Comparison of ENCODE assay signal across 23 mouse cellular contexts in the genomic region with DNA sequence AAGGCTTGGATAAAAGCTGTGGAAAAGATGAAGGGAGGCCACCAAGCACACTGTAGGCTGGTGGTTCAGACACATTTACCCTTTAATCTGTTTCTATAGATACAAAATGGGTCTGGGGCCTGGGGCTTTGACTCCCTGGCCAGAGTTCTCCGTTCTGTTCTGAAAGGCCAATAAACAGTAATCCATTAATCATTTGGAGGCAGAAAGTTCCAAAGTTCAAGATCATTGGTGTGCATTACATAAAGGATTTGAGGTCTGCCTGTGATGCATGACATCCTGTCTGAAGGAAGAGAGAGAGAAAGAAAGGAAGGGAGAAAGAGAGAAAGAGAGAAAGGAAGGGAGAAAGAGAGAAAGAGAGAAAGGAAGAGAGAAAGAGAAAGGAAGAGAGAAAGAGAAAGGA. TPM values are rescaled to one million over a fixed set of nuclear protein-coding genes. Genes with fewer than 3 reads are reported as not detected.
"Had no signal": no experiment of that assay in that cellular context is flagged by ENCODE, and none has a peak within 500 bp of the region (broad histone marks: within the 10 kb centered on the region; RNA-seq: fewer than 3 reads in every experiment).

No protein-coding gene starts in this region.

- ATAC-seq: hindbrain, embryonic 16.5 days; intestine, embryonic 15.5 days; liver, postnatal 0 days; lung, postnatal 0 days; midbrain, embryonic 15.5 days had no signal

- DNase-seq: layer of hippocampus, adult 9-11 months; liver, postnatal 0 days; lung, embryonic 14.5 days; retina, postnatal 1 day; right cerebral cortex, postnatal 25 days; spleen, adult 18-20 months; thymus, postnatal 25 days had no signal

- H3K36me3 ChIP-seq: intestine, embryonic 15.5 days; limb, embryonic 10.5 days; limb, embryonic 13.5 days; midbrain, embryonic 12.5 days; midbrain, embryonic 15.5 days; neural tube, embryonic 12.5 days; neural tube, embryonic 15.5 days; stomach, embryonic 15.5 days had no signal

- H3K9me3 ChIP-seq: intestine, embryonic 15.5 days; limb, embryonic 10.5 days; limb, embryonic 13.5 days; midbrain, embryonic 12.5 days; midbrain, embryonic 15.5 days; neural tube, embryonic 12.5 days; neural tube, embryonic 15.5 days; stomach, embryonic 15.5 days had no signal

- H3K27ac ChIP-seq: intestine, embryonic 15.5 days; layer of hippocampus, adult 2 months; limb, embryonic 10.5 days; limb, embryonic 13.5 days; liver, embryonic 14.5 days; macrophage; midbrain, embryonic 12.5 days; midbrain, embryonic 15.5 days; neural tube, embryonic 12.5 days; neural tube, embryonic 15.5 days; stomach, embryonic 15.5 days had no signal

- H3K9ac ChIP-seq: intestine, embryonic 15.5 days; limb, embryonic 13.5 days; liver, embryonic 14.5 days; liver, postnatal 0 days; lung, embryonic 14.5 days; midbrain, embryonic 12.5 days; midbrain, embryonic 15.5 days; neural tube, embryonic 12.5 days; neural tube, embryonic 15.5 days; stomach, embryonic 15.5 days had no signal

- H3K27me3 ChIP-seq: intestine, embryonic 15.5 days; limb, embryonic 13.5 days; midbrain, embryonic 12.5 days; midbrain, embryonic 15.5 days; neural tube, embryonic 12.5 days; neural tube, embryonic 15.5 days; stomach, embryonic 15.5 days had no signal

- H3K4me2 ChIP-seq: intestine, embryonic 15.5 days; limb, embryonic 13.5 days; liver, embryonic 11.5 days; lung, embryonic 14.5 days; midbrain, embryonic 12.5 days; midbrain, embryonic 15.5 days; neural tube, embryonic 12.5 days; neural tube, embryonic 15.5 days; stomach, embryonic 15.5 days had no signal

- H3K4me1 ChIP-seq: intestine, embryonic 15.5 days; limb, embryonic 10.5 days; limb, embryonic 13.5 days; midbrain, embryonic 12.5 days; midbrain, embryonic 15.5 days; neural tube, embryonic 12.5 days; neural tube, embryonic 15.5 days; stomach, embryonic 15.5 days had no signal

- H3K4me3 ChIP-seq: intestine, embryonic 15.5 days; layer of hippocampus, adult 2 months; limb, embryonic 10.5 days; limb, embryonic 13.5 days; midbrain, embryonic 12.5 days; midbrain, embryonic 15.5 days; neural tube, embryonic 12.5 days; neural tube, embryonic 15.5 days; stomach, embryonic 15.5 days had no signal

RNA-seq across cellular contexts. Expression of a gene that starts 2.5 kb away (rescaled TPM):
- polyA plus RNA-seq: hindbrain, embryonic 16.5 days; intestine, embryonic 15.5 days; large intestine, adult 2 months; limb, embryonic 10.5 days; limb, embryonic 13.5 days; liver, embryonic 11.5 days; liver, postnatal 0 days; lung, embryonic 14.5 days; lung, postnatal 0 days; macrophage; midbrain, embryonic 12.5 days; midbrain, embryonic 15.5 days; neural tube, embryonic 12.5 days; neural tube, embryonic 15.5 days; stomach, embryonic 15.5 days; thymus, postnatal 0 days had no signal
